Mouse (Mus musculus) stomach, embryonic 14.5 days (tissue): ENCODE results near the gene Pcx. TPM values are rescaled to one million over a fixed set of nuclear protein-coding genes. Genes with fewer than 3 reads are reported as not detected.

ENCODE experiments used
- ATAC-seq: fragments of 200-750 bp; cut with Nextera tagmentation; 2 replicates; pipeline ENCODE4 v1.8.0; 2017; ENCODE audit warnings: low read depth, moderate TSS enrichment; ENCODE audit not compliant: insufficient number of reproducible peaks, insufficient read depth, low FRiP score
- H3K27ac ChIP-seq: fragments of 300-500 bp; sonication (generic); 2 replicates; pipeline ENCODE4 v1.5.1; 2014; ENCODE audit warnings: mild to moderate bottlenecking, low read length, moderate library complexity, mixed read lengths
- H3K27me3 ChIP-seq: fragments of 300-500 bp; sonication (generic); 2 replicates; pipeline ENCODE4 v1.6.1; 2014; ENCODE audit warnings: low read length, control low read depth, mixed read lengths; ENCODE audit not compliant: control insufficient read depth, insufficient read depth
- H3K36me3 ChIP-seq: fragments of 300-500 bp; sonication (generic); 2 replicates; pipeline ENCODE4 v1.6.1; 2014; ENCODE audit warnings: mild to moderate bottlenecking, control low read depth, low read length, moderate library complexity, mixed read lengths; ENCODE audit not compliant: control insufficient read depth, insufficient read depth
- H3K4me1 ChIP-seq: fragments of 300-500 bp; sonication (generic); 2 replicates; pipeline ENCODE4 v1.6.1; 2014; ENCODE audit warnings: low read length, control low read depth, mixed read lengths; ENCODE audit not compliant: control insufficient read depth, insufficient read depth
- H3K4me2 ChIP-seq: fragments of 300-500 bp; sonication (generic); replicated peaks from 2 replicates; pipeline ENCODE4 v1.6.1; 2014; ENCODE audit warnings: low read depth, low read length, control low read depth
- H3K4me3 ChIP-seq: fragments of 300-500 bp; sonication (generic); 2 replicates; pipeline ENCODE4 v1.5.1; 2014; ENCODE audit warnings: low read depth, low read length, control low read depth
- H3K9ac ChIP-seq: fragments of 300-500 bp; sonication (generic); replicated peaks from 2 replicates; pipeline ENCODE4 v1.6.1; 2014; ENCODE audit warnings: low read depth, mild to moderate bottlenecking, control low read depth, low read length, moderate library complexity, mixed read lengths
- H3K9me3 ChIP-seq: fragments of 300-500 bp; sonication (generic); 2 replicates; pipeline ENCODE4 v1.6.1; 2016; ENCODE audit warnings: low read depth, low read length, control low read depth; ENCODE audit not compliant: control insufficient read depth
- WGBS: fragments of 180-500 bp; shearing (Covaris S2); extraction: QIAGEN DNeasy Blood & Tissue Kit; methylation state at CpG from one replicate; pipeline ENCODE4 v1.1.7; 2014; 5-methylcytosine and 5-hydroxymethylcytosine counted together
- polyA plus RNA-seq: library from polyadenylated mRNA; unstranded; fragments of >200 nt; fragmentation: Nextera tagmentation; extraction: Ambion mirVana; gene quantifications from 2 replicates; pipeline ENCODE4 v1.2.1, GENCODE M21; 2014

Gene Pcx
- polyA plus RNA-seq, 1 experiment from 2014 or later, result 12.7 TPM

DNA sequence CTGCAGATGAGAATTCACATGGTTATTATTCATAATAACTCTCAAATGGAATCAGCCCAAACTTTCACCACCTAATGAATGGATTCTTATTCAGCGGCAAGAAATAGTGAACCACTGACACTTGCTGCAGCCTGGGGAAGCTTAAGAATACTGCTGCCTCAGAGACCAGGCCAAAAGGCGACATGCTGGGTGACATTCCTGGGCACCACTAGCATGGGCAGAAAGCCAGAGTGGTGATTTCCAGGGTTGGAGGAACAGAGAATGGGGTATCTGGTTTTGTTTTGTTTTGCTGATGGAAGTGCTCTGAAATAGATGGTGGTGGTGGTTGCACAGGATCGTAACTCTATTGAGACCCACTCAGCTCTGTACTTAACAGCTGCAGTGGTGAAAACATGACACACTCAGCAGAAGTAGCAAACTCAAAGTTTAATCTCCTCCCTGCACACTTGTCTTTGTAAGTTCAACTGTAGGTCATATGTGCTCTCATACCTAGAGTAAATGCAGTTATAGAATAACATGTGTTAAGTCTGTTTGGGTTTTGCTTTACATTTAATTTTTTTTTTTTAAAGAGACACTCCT, 38.1 kb downstream of the Pcx start:
- no peak overlapping the region for H3K9ac ChIP-seq
- no peak overlapping the region for H3K27ac ChIP-seq
- no peaks in the 10 kb centered on the region for H3K27me3 ChIP-seq
- H3K4me1 ChIP-seq, result no peaks in the 10 kb centered on the region
- 75% methylated on average over 3 of the region's 3 CpGs for WGBS
- H3K4me3 ChIP-seq, result no peak overlapping the region
- H3K9me3 ChIP-seq, result no peaks in the 10 kb centered on the region
- no peak for ATAC-seq
- no peak overlapping the region for H3K4me2 ChIP-seq
- no peaks in the 10 kb centered on the region for H3K36me3 ChIP-seq

DNA sequence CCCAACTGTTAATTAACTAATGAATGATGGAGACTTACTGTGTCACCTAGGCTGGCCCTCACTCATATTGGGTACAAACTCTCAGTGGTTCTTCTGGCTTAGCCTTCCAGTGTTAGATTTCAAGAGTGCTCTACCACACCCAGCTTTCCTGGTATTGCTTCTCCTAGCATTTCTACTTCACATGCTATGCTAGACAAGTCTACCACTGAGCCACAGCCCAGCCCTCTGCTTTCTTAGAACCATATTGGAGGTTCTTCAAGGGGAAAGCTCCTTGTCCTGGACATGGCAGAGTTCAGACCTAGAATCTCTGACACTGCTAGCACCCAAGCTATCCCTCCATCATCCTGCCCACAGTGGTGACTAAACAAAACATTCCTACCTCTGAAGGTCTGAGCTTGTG, 44.0 kb downstream of the Pcx start:
- Histone ChIP-seq H3K4me2 (no peak overlapping the region), H3K9ac (no peak overlapping the region), H3K27ac (no peak overlapping the region), H3K27me3 (no peaks in the 10 kb centered on the region), H3K36me3 (no peaks in the 10 kb centered on the region), H3K9me3 (no peaks in the 10 kb centered on the region), H3K4me1 (0 out of 2 replicates have a peak, but pooled peaks cover 2% of the 10 kb centered on the region), H3K4me3 (no peak overlapping the region)
- ATAC-seq, result no peak

DNA sequence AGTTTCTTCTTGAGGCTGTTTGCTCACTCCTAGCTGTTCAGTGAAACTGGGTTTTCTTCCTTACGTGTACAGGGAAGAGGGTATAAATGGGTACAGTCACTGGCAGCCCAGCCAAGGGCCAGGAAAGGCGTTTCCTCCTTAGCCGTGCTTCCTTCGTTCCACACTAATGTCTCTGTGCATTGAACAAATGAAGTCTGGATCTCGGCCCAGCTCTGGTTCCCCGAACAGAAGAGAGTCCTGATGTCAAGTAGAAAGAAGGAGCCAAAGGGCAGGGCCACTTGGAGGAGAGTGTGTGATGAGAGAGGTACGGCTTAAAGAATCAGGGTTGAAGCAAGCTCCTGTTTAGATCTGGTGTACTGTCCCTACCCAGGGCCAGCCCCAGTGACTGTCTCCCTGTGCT, 44.8 kb downstream of the Pcx start:
- H3K9ac ChIP-seq, result no peak overlapping the region
- ATAC-seq, result no peak
- H3K4me3 ChIP-seq, result no peak overlapping the region
- 77% methylated on average over 7 of the region's 7 CpGs for WGBS
- no peaks in the 10 kb centered on the region for H3K9me3 ChIP-seq
- H3K4me1 ChIP-seq, result 0 out of 2 replicates have a peak, but pooled peaks cover 2% of the 10 kb centered on the region
- no peak overlapping the region for H3K4me2 ChIP-seq
- H3K27ac ChIP-seq, result no peak overlapping the region
- H3K36me3 ChIP-seq, result no peaks in the 10 kb centered on the region
- H3K27me3 ChIP-seq, result no peaks in the 10 kb centered on the region

DNA sequence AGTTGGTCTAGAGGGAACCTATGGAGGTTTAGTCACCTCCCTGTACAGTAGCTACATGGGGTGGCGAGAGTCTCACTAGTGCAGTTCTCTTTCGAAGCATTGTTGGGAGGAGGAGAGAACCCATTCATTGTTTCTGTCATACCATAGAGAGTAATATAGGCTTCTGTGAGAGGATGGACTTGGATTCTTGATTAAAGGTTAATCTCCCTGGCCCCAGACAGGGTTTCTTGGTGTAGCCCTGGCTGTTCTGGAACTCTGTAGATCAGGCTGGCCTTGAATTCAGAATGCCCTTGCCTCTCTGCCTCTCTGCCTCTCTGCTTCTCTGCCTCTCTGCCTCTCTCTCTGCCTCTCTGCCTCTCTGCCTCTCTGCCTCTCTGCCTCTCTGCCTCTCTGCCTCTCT, 46.5 kb downstream of the Pcx start:
- WGBS, result 92% methylated on average over 2 of the region's 2 CpGs
- Histone ChIP-seq H3K9me3 (no peaks in the 10 kb centered on the region), H3K27me3 (no peaks in the 10 kb centered on the region), H3K4me2 (no peak overlapping the region), H3K9ac (no peak overlapping the region), H3K36me3 (no peaks in the 10 kb centered on the region), H3K27ac (no peak overlapping the region), H3K4me3 (no peak overlapping the region), H3K4me1 (0 out of 2 replicates have a peak, but pooled peaks cover 2% of the 10 kb centered on the region)
- ATAC-seq, result no peak

DNA sequence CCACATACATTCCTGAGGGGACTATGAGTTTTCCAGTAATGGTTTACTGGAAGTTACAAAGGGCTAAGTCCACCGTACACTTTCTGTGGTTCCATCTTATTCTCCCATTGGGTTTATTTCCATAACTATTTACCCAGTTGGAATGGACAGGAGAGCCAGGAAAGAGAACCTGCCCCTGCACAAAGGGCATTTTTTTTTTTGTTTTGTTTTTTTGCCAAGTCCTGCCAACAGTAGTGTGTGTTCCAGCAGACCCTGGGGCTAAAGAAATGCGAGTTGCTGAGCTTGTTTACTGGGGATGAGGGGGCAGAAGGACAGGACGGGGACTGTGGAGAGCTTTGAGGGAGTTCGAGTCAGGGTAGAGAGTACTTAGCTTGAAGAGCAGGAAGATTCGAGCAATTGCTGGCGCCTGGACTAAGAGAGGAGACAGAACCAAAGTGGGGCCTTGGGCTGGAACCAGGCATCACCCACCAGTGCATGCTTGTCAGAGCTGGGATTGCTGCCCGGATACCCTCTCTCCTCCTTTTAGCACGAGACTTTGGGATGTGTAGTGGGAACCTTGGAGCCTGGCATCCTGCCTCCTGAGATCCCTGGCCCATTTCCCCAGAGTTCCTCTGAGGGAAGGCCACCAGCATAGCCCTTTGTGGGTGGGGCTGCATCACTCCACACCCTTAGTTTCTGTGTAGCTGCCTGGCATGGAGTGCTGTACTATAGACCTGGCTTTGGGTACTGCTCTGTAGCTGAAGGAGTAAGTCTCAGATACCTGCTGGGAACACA, 47.7 kb downstream of the Pcx start:
- ATAC-seq, result peak; percentile 56; the same call in 1 of the 2 replicates
- Histone ChIP-seq H3K36me3 (no peaks in the 10 kb centered on the region), H3K27me3 (no peaks in the 10 kb centered on the region), H3K9ac (no peak overlapping the region), H3K4me2 (no peak overlapping the region), H3K4me1 (0 out of 2 replicates have a peak, but pooled peaks cover 2% of the 10 kb centered on the region), H3K9me3 (no peaks in the 10 kb centered on the region), H3K4me3 (no peak overlapping the region), H3K27ac (no peak overlapping the region)
- 71% methylated on average over 8 of the region's 8 CpGs for WGBS

DNA sequence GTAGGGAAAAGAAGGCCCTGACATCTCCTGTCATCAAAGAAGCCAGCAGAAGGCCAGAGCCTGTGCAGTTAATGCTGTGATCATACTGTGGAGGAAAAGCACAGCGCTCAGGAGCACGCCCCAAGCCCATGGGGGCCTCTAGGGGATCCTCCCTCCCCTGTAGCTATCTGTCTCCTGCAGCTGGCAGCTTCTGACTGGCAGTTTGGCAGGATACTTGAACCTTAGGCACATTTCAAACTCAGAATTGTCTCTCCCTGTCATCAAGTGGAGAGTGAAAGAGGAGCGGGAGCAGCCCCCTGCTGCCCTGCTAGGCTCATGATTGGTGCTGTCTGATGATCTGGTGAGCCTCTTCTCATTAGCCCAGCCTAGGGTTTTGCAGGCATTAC, 48.3 kb downstream of the Pcx start:
- Histone ChIP-seq H3K9me3 (no peaks in the 10 kb centered on the region), H3K27me3 (no peaks in the 10 kb centered on the region), H3K4me1 (0 out of 2 replicates have a peak, but pooled peaks cover 2% of the 10 kb centered on the region), H3K36me3 (no peaks in the 10 kb centered on the region), H3K4me2 (no peak overlapping the region), H3K9ac (no peak overlapping the region), H3K27ac (no peak overlapping the region), H3K4me3 (no peak overlapping the region)
- 71% methylated on average over 3 of the region's 3 CpGs for WGBS
- peak; percentile 84; the same call in 1 of the 2 replicates for ATAC-seq

DNA sequence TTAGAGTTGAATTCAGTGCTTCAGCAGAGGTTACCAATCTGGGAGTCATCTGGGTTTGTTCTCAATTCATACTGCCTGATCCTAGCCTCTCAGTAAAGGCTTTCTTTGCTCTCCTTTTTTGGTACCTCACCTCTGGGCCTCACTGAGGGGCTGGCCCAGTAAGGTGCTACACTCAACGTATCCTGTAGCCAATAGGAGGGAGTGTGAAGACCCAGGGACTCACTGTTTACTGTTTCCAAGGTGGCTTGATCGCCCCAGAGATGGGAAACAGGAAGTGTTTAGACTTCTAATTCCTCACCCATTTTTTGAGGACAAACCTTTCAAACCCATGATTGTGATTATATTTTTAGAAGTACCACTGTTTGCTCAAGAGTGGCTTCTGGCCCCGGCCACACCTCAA, 48.7 kb downstream of the Pcx start:
- no peaks in the 10 kb centered on the region for H3K36me3 ChIP-seq
- no peak overlapping the region for H3K4me3 ChIP-seq
- H3K9ac ChIP-seq, result no peak overlapping the region
- H3K27me3 ChIP-seq, result no peaks in the 10 kb centered on the region
- H3K4me1 ChIP-seq, result 0 out of 2 replicates have a peak, but pooled peaks cover 2% of the 10 kb centered on the region
- ATAC-seq, result no peak
- WGBS, result 42% methylated on average over 3 of the region's 3 CpGs
- H3K9me3 ChIP-seq, result no peaks in the 10 kb centered on the region
- no peak overlapping the region for H3K4me2 ChIP-seq
- no peak overlapping the region for H3K27ac ChIP-seq

DNA sequence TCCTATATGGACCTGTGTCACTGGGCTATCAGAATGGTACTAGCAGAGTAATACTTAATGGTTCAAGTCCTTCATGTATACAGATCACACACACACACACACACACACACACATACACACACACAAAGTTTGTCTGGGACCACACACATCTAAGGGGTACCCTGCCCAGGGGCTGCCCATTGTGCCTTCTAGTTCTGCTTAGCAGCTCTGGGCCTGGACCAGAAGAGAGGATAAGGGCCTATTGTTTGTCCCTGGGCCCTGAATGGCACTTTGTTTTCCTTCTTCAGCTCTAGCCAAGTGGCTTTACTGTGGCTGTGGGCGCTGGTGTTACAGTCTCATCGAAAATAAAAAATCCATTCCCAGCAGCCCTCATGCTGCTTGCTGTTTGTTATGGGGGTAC, 49.3 kb downstream of the Pcx start:
- Histone ChIP-seq H3K9ac (no peak overlapping the region), H3K4me1 (0 out of 2 replicates have a peak, but pooled peaks cover 2% of the 10 kb centered on the region), H3K4me2 (no peak overlapping the region), H3K4me3 (no peak overlapping the region), H3K27ac (no peak overlapping the region), H3K36me3 (no peaks in the 10 kb centered on the region), H3K27me3 (no peaks in the 10 kb centered on the region), H3K9me3 (no peaks in the 10 kb centered on the region)
- ATAC-seq, result no peak; the same call in 1 of the 2 replicates
- 69% methylated on average over 2 of the region's 2 CpGs for whole genome bisulfite sequencing
